Mouse (Mus musculus) NIH3T3 (cell line): ENCODE data around the gene Col9a2.

Experiments
- DNase-seq: peaks from one replicate; pipeline ENCODE4 v3.0.0-alpha.2; 2012; ENCODE audit warnings: low read depth

Gene Col9a2

DNA sequence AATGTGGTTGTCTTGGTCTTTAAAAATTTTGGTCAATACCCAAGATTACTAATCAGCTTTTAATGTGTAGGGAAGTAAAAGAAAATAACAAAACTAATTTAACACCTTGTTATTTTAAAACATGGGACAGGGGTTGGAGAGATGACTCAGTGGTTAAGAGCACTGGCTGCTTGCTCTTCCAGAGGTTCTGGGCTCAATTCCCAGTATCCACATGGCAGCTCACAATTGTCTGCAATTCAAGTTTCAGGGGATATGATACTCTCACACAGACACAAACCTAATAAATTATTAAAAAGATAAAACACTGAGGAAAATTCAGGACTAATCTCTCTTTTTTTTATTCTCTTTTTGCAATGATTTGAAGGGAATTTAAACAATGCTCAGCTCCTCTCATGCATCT lies 45.3 kb downstream of the Col9a2 start:
- peak; percentile 74 for DNase-seq

DNA sequence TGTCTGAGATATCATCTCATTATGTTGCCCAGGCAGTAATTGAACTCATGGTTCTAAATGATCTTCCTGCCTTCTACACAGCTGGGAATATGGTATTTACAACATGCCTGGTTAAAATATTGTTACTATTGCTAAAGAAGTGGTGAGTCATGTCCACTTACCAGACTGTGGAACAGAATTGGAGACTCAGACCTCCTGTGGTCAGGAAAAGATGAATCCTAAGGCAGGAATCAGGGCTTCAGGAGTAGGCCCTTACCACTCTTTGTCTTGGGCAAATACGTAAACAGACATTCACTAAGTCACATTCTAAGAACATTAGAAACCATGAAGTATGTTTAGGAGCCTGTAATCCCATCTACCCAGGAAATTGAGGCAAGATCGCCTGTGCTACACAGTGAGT lies 49.5 kb downstream of the Col9a2 start:
- peak; percentile 78 for DNase-seq

DNA sequence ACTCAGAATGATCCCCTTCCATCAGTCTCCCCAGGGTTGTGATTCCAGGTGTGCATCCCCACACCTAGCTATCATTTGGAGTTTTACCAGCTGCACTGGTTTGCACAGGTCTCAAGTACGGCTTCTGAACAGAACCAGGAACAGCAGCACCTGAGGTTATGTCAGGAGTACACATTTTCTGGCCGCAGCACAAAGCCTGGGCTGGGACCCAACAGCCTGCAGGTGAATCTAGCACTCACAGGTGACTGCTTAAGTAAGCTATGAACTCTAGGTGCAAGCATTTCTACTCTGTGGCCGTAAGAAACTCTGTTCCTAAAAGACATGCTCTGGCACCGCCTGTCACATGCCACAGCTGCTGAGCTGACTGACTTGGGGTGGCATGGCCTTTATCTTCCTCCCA lies 51.0 kb downstream of the Col9a2 start:
- no peak for DNase-seq

DNA sequence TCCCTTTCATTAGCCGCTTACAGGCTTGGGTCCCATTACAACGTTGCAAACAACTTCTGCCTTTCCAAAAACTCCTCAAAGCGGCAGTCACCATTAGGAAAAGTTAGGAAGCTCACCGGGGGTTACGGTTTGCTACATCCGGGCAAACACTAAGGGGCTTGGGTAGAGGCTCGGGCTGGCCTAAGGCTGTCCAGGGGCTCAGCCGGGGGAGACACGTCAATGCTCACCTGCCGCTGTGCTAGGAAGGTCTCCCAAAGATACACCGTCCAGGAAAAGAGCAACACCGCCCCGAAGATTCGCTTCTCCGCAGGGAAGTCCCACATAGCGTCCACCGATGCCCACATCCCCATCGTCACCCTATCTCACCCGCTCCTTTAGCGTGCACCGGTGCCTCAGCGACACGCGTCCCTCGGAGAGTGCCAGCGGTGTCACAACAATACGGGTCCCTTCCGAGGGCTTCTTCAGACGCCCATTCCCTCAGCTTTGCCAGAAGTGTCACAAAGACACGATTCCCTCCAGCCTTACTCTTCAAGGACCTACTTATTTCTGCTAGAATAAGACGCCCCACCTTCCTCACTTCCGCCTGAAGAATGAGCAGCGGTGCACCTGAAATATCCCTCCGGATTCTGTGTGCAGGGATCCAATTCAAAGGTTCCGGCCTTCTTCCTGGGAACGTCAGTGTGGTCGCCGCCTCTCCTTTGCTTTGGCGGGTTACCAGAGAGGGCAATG lies 58.6 kb downstream of the Col9a2 start, which contains the start of gene Zmpste24:
TSS of gene Zmpste24 (minus strand) at position 592 of the 729 bp plus-strand sequence.
- peak; percentile 96 for DNase-seq

DNA sequence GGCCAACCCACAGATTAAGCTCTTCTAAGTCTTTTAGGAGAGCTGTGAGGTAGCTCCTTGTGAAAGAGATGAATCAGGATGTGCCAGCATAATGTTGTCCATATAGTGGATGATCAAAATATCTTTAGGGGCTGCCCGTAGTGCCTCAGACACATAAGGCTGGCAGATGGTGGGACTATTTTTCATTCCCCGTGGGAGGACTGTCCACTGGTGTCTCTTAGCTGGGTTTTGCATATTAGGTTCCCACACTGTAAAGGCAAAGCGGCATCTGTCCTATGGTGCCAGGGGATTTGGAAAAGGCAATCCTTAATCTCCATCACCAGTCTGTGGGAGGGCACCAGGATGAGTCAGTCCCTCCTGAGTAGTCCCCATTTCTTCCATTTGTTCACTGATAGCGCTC lies 64.1 kb downstream of the Col9a2 start:
- DNase-seq, result no peak
